Mouse (Mus musculus) forebrain, postnatal 0 days (tissue): ENCODE results near the gene Spindoc. TPM values are rescaled to one million over a fixed set of nuclear protein-coding genes. Genes with fewer than 3 reads are reported as not detected.

Experiments used
- ATAC-seq: fragments of 200-750 bp; cut with Nextera tagmentation; 2 replicates; pipeline ENCODE4 v1.8.0; 2017; ENCODE audit warnings: mild to moderate bottlenecking, moderate library complexity
- DNase-seq: peaks from one replicate; pipeline ENCODE4 v3.0.0-alpha.2; 2015
- H3K27ac ChIP-seq: fragments of 300-500 bp; sonication (generic); 2 replicates; pipeline ENCODE4 v1.5.1; 2014; ENCODE audit warnings: low read depth, mild to moderate bottlenecking, antibody characterized with exemption, low read length, moderate library complexity, mixed read lengths
- H3K27me3 ChIP-seq: fragments of 300-500 bp; sonication (generic); 2 replicates; pipeline ENCODE4 v1.6.1; 2014; ENCODE audit warnings: mild to moderate bottlenecking, low read length, mixed read lengths; ENCODE audit not compliant: insufficient read depth
- H3K36me3 ChIP-seq: fragments of 300-500 bp; sonication (generic); 2 replicates; pipeline ENCODE4 v1.6.1; 2014; ENCODE audit warnings: mild to moderate bottlenecking, moderate library complexity; ENCODE audit not compliant: insufficient read depth
- H3K4me1 ChIP-seq: fragments of 300-500 bp; sonication (generic); 2 replicates; pipeline ENCODE4 v1.6.1; 2014; ENCODE audit warnings: antibody characterized with exemption; ENCODE audit not compliant: insufficient read depth
- H3K4me2 ChIP-seq: fragments of 300-500 bp; sonication (generic); 2 replicates; pipeline ENCODE4 v1.6.1; 2014; ENCODE audit warnings: low read depth, mild to moderate bottlenecking, moderate library complexity
- H3K4me3 ChIP-seq: fragments of 300-500 bp; sonication (generic); 2 replicates; pipeline ENCODE4 v1.5.1; 2014; ENCODE audit warnings: low read depth, low read length, mixed read lengths
- H3K9ac ChIP-seq: fragments of 300-500 bp; sonication (generic); 2 replicates; pipeline ENCODE4 v1.6.1; 2014; ENCODE audit warnings: mild to moderate bottlenecking
- H3K9me3 ChIP-seq: fragments of 300-500 bp; sonication (generic); 2 replicates; pipeline ENCODE4 v1.6.1; 2016; ENCODE audit warnings: low read length
- CTCF ChIP-seq: sonication (generic); IDR thresholded peaks from 2 replicates; pipeline ENCODE4 v1.5.1; 2016; ENCODE audit warnings: antibody characterized with exemption, control low read depth, low read depth
- WGBS: fragments of 180-500 bp; shearing (Covaris S2); extraction: QIAGEN DNeasy Blood & Tissue Kit; methylation state at CpG from one replicate; pipeline ENCODE4 v1.1.7; 2014; 5-methylcytosine and 5-hydroxymethylcytosine counted together
- microRNA-seq, 2 experiments: library from miRNA; unstranded; fragments of <30 nt; microRNA quantifications; one replicate each; pipeline ENCODE4; 2016
- polyA plus RNA-seq: library from polyadenylated mRNA; unstranded; fragments of >200 nt; fragmentation: Nextera tagmentation; extraction: Ambion mirVana; gene quantifications from 2 replicates; pipeline ENCODE4 v1.2.1, GENCODE M21; 2015
- total RNA-seq: library from RNA; depleted of rRNA; stranded (reverse); fragments of >200 nt; gene quantifications from 2 replicates; pipeline ENCODE4 v1.2.3, GENCODE M21; 2014; rRNA removed

Gene Spindoc
- total and polyA plus RNA-seq, 2 experiments from 2014 or later = 20.8 to 48.9 TPM

- Histone ChIP-seq H3K27me3 (no peaks in the 10 kb centered on the region), H3K4me1 (peaks cover 16% of the 10 kb centered on the region; the same call in 1 of the 2 replicates), H3K9me3 (no peaks in the 10 kb centered on the region), H3K4me3 (no peak overlapping the region), H3K27ac (no peak overlapping the region), H3K36me3 (no peaks in the 10 kb centered on the region), H3K4me2 (no peak overlapping the region), H3K9ac (no peak overlapping the region)
- 69% methylated on average over 2 of the region's 2 CpGs for WGBS
- no peak for TF ChIP-seq CTCF
- DNase-seq = no peak
- ATAC-seq = no peak
Measured at GRCm38 (mm10) chr19:7304801-7305200, 78.0 kb downstream of the Spindoc start.

Small RNA genes lying within 50 kb of the gene (microRNA-seq; reads per million reads assigned to microRNA genes)
- gene Mir6991 = 1.3 to 1.9 reads per million in 2 experiments

Other genes with a start within 250 kb of the Spindoc start
- 248 and 252 TPM in 2 replicates for gene Otub1, start 176.7 kb downstream of the Spindoc start, total RNA-seq
- gene Otub1, start 176.7 kb downstream of the Spindoc start, polyA plus RNA-seq = 286 and 290 TPM in 2 replicates
- 735 and 828 TPM in 2 replicates for gene Cox8a, start 165.4 kb downstream of the Spindoc start, total RNA-seq
- 1,247 and 1,523 TPM in 2 replicates for gene Cox8a, start 165.4 kb downstream of the Spindoc start, polyA plus RNA-seq
- 48.5 and 57.7 TPM in 2 replicates for gene Naa40, start 141.8 kb downstream of the Spindoc start, total RNA-seq
- gene Naa40, start 141.8 kb downstream of the Spindoc start, polyA plus RNA-seq = 34.7 and 44.0 TPM in 2 replicates
- gene Rcor2, start 115.7 kb downstream of the Spindoc start, total RNA-seq = 41.9 and 49.6 TPM in 2 replicates
- gene Rcor2, start 115.7 kb downstream of the Spindoc start, polyA plus RNA-seq = 13.7 and 14.5 TPM in 2 replicates
- gene Mark2, start 41.1 kb downstream of the Spindoc start, total RNA-seq = 35.8 and 38.7 TPM in 2 replicates
- gene Mark2, start 41.1 kb downstream of the Spindoc start, polyA plus RNA-seq = 30.0 and 35.7 TPM in 2 replicates
- gene 2700081O15Rik, start 34.6 kb upstream of the Spindoc start, total RNA-seq = 185 and 206 TPM in 2 replicates
- gene 2700081O15Rik, start 34.6 kb upstream of the Spindoc start, polyA plus RNA-seq = 24.3 and 29.9 TPM in 2 replicates
- gene Rtn3, start 100.3 kb upstream of the Spindoc start, total RNA-seq = 300 and 363 TPM in 2 replicates
- 533 and 637 TPM in 2 replicates for gene Rtn3, start 100.3 kb upstream of the Spindoc start, polyA plus RNA-seq
- gene Atl3, start 111.0 kb upstream of the Spindoc start, total RNA-seq = 15.9 and 18.3 TPM in 2 replicates
- gene Atl3, start 111.0 kb upstream of the Spindoc start, polyA plus RNA-seq = 2.0 and 4.2 TPM in 2 replicates
- gene Pla2g16, start 174.5 kb upstream of the Spindoc start, total RNA-seq = 4.8 and 6.6 TPM in 2 replicates
- 6.0 and 6.5 TPM in 2 replicates for gene Pla2g16, start 174.5 kb upstream of the Spindoc start, polyA plus RNA-seq
- 0.19 and 0.38 TPM in 2 replicates for gene Lgals12, start 224.2 kb upstream of the Spindoc start, total RNA-seq
- gene Lgals12, start 224.2 kb upstream of the Spindoc start, polyA plus RNA-seq = 0.10 and 0.21 TPM in 2 replicates
- not detected in 2 replicates for gene Hrasls5, start 229.5 kb upstream of the Spindoc start, total RNA-seq
- gene Hrasls5, start 229.5 kb upstream of the Spindoc start, polyA plus RNA-seq = 0.29 TPM in 1 of 2 replicates, not detected in the other